Mouse (Mus musculus): ENCODE data around the gene Kdm5c.
"Not testable (repeated sequence)": the region's sequence is repeated elsewhere in the genome, so short reads cannot be mapped to it uniquely, and the experiment has no call there.

The Kdm5c gene

GRCm38 (mm10) chrX:152232781-152233763 lies at the start of gene Kdm5c:
Gene Kdm5c, plus strand, starts transcription at chrX:152233020.
- peak; percentile 97 for DNase-seq (ENCODE audit: low read depth, low spot score)

GRCm38 (mm10) chrX:152187151-152187550 lies 45.7 kb upstream of the Kdm5c start:
- DNase-seq (ENCODE audit: low read depth, low spot score), result no peak

- no peak for DNase-seq (ENCODE audit: low read depth, low spot score)
These were observed 41.6 kb upstream of the Kdm5c start for GRCm38 (mm10) chrX:152191266-152191665.

- no peak for DNase-seq (ENCODE audit: low read depth, low spot score)
These were observed 34.8 kb upstream of the Kdm5c start for GRCm38 (mm10) chrX:152197814-152198648.

- DNase-seq (ENCODE audit: low read depth, low spot score), result no peak
These were observed 30.9 kb upstream of the Kdm5c start for GRCm38 (mm10) chrX:152201737-152202421.

GRCm38 (mm10) chrX:152202422-152203103 lies 30.3 kb upstream of the Kdm5c start:
- DNase-seq (ENCODE audit: low read depth, low spot score), result no peak

GRCm38 (mm10) chrX:152203247-152203646 lies 29.6 kb upstream of the Kdm5c start:
- no peak for DNase-seq (ENCODE audit: low read depth, low spot score)

- no peak for DNase-seq (ENCODE audit: low read depth, low spot score)
These were observed 27.3 kb upstream of the Kdm5c start for GRCm38 (mm10) chrX:152205486-152205885.

GRCm38 (mm10) chrX:152214703-152215102 lies 18.1 kb upstream of the Kdm5c start:
- no peak for DNase-seq (ENCODE audit: low read depth, low spot score)

GRCm38 (mm10) chrX:152218529-152218928 lies 14.3 kb upstream of the Kdm5c start:
- no peak for DNase-seq (ENCODE audit: low read depth, low spot score)

GRCm38 (mm10) chrX:152221721-152222120 lies 11.1 kb upstream of the Kdm5c start:
- no peak for DNase-seq (ENCODE audit: low read depth, low spot score)

- no peak for DNase-seq (ENCODE audit: low read depth, low spot score)
These were observed 10.6 kb upstream of the Kdm5c start for GRCm38 (mm10) chrX:152222226-152222625.

- no peak for DNase-seq (ENCODE audit: low read depth, low spot score)
These were observed 9.5 kb upstream of the Kdm5c start for GRCm38 (mm10) chrX:152223313-152223712.

GRCm38 (mm10) chrX:152224280-152224679 lies 8.5 kb upstream of the Kdm5c start:
- no peak for DNase-seq (ENCODE audit: low read depth, low spot score)

- peak; percentile 8 for DNase-seq (ENCODE audit: low read depth, low spot score)
These were observed 1.3 kb downstream of the Kdm5c start for GRCm38 (mm10) chrX:152234125-152234524.

GRCm38 (mm10) chrX:152235758-152236157 lies 2.9 kb downstream of the Kdm5c start:
- no peak for DNase-seq (ENCODE audit: low read depth, low spot score)

- DNase-seq (ENCODE audit: low read depth, low spot score), result not testable (repeated sequence)
These were observed 10.3 kb downstream of the Kdm5c start for GRCm38 (mm10) chrX:152243140-152243539.

GRCm38 (mm10) chrX:152244492-152245189 lies 11.8 kb downstream of the Kdm5c start:
- DNase-seq (ENCODE audit: low read depth, low spot score), result no peak

- no peak for DNase-seq (ENCODE audit: low read depth, low spot score)
These were observed 38.4 kb downstream of the Kdm5c start for GRCm38 (mm10) chrX:152271189-152271588.

- no peak for DNase-seq (ENCODE audit: low read depth, low spot score)
These were observed 46.6 kb downstream of the Kdm5c start for GRCm38 (mm10) chrX:152279384-152279783.

All from CD4-positive helper T cell, adult 2 months (primary cell).